Mouse (Mus musculus) heart, embryonic 13.5 days (tissue): ENCODE measurements at regions not wholly inside any gene's neighbourhood (a gene's known extent, or its start where the extent isn't known, plus 50 kb on each side); places are given as distances from the start of the nearest gene placed in this dataset. TPM values are rescaled to one million over a fixed set of nuclear protein-coding genes. Genes with fewer than 3 reads are reported as not detected.

ENCODE experiments used
- ATAC-seq: fragments of 200-750 bp; cut with Nextera tagmentation; 2 replicates; pipeline ENCODE4 v1.8.0; 2017; ENCODE audit warnings: moderate TSS enrichment; ENCODE audit not compliant: insufficient number of reproducible peaks, low FRiP score, low TSS enrichment; ENCODE audit errors: extremely low read depth
- H3K27ac ChIP-seq: fragments of 300-500 bp; sonication (generic); replicated peaks from 2 replicates; pipeline ENCODE4 v1.5.1; 2015; ENCODE audit warnings: moderate library complexity, mild to moderate bottlenecking, inconsistent platforms
- H3K27me3 ChIP-seq: fragments of 300-500 bp; sonication (generic); replicated peaks from 2 replicates; pipeline ENCODE4 v1.6.1; 2015; ENCODE audit warnings: mild to moderate bottlenecking, inconsistent platforms
- H3K36me3 ChIP-seq: fragments of 300-500 bp; sonication (generic); 2 replicates; pipeline ENCODE4 v1.6.1; 2015; ENCODE audit warnings: mild to moderate bottlenecking, inconsistent platforms
- H3K4me1 ChIP-seq: fragments of 300-500 bp; sonication (generic); 2 replicates; pipeline ENCODE4 v1.6.1; 2015; ENCODE audit warnings: inconsistent platforms
- H3K4me2 ChIP-seq: fragments of 300-500 bp; sonication (generic); 2 replicates; pipeline ENCODE4 v1.6.1; 2015; ENCODE audit warnings: inconsistent platforms, mild to moderate bottlenecking, moderate library complexity
- H3K4me3 ChIP-seq: fragments of 300-500 bp; sonication (generic); 2 replicates; pipeline ENCODE4 v1.5.1; 2015; ENCODE audit warnings: moderate library complexity, mild to moderate bottlenecking, inconsistent platforms
- H3K9ac ChIP-seq: fragments of 300-500 bp; sonication (generic); 2 replicates; pipeline ENCODE4 v1.6.1; 2015; ENCODE audit warnings: inconsistent platforms, mild to moderate bottlenecking, moderate library complexity
- H3K9me3 ChIP-seq: fragments of 300-500 bp; sonication (generic); 2 replicates; pipeline ENCODE4 v1.6.1; 2016; ENCODE audit warnings: inconsistent platforms
- WGBS: fragments of 180-500 bp; shearing (Covaris S2); methylation state at CpG from one replicate; pipeline ENCODE4 v1.1.7; 2015; ENCODE audit warnings: mixed read lengths; 5-methylcytosine and 5-hydroxymethylcytosine counted together
- microRNA-seq: library from miRNA; unstranded; fragments of <30 nt; microRNA quantifications from one replicate; pipeline ENCODE4, GENCODE M21; 2016

DNA sequence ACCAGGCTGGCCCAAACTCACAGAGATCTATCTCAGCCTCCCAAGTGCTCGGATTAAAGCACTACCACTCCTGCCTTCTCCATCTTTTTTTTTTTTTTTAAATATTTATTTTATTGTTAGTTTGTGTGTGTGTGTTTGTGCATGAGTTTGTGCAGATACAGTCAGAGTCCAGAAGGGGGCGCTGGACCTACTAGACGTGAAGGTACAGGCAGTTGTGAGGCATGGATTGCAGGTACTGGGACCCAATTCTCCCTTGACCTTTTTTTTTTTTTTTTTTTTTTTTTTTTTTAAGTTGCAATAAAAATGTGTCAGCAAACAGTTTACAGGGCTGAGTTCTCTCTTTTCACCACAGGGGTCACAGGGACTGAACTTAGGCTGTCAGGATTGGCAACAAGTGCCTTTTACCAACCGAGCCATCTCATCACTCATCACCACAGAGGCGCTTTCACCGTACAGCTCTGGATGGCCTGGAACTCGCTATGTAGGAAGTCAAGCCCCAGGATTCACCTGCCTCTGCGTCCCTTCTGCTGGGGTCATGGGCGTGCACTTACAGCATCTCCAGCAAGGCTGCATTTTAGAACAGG, 73.2 kb upstream of the Zfp64 start:
- WGBS, result 59% methylated on average over 9 of the region's 9 CpGs
- 0 out of 2 replicates have a peak, but pooled peaks cover 4% of the 10 kb centered on the region for H3K27me3 ChIP-seq
- no peak overlapping the region for H3K27ac ChIP-seq
- no peaks in the 10 kb centered on the region for H3K36me3 ChIP-seq
- ATAC-seq, result no peak
- H3K9me3 ChIP-seq, result no peaks in the 10 kb centered on the region
- H3K9ac ChIP-seq, result no peak overlapping the region
- no peak overlapping the region for H3K4me2 ChIP-seq
- no peaks in the 10 kb centered on the region for H3K4me1 ChIP-seq
- H3K4me3 ChIP-seq, result no peak overlapping the region

- WGBS, result 72% methylated on average over 3 of the region's 3 CpGs
- ATAC-seq, result no peak
- no peaks in the 10 kb centered on the region for H3K4me1 ChIP-seq
- H3K4me3 ChIP-seq, result no peak overlapping the region
- H3K9me3 ChIP-seq, result peaks cover 7% of the 10 kb centered on the region
- no peak overlapping the region for H3K27ac ChIP-seq
- no peaks in the 10 kb centered on the region for H3K27me3 ChIP-seq
- no peak overlapping the region for H3K4me2 ChIP-seq
- no peaks in the 10 kb centered on the region for H3K36me3 ChIP-seq
- H3K9ac ChIP-seq, result no peak overlapping the region
Measured at GRCm38 (mm10) chr2:169019037-169019436, 63.6 kb upstream of the Zfp64 start.

DNA sequence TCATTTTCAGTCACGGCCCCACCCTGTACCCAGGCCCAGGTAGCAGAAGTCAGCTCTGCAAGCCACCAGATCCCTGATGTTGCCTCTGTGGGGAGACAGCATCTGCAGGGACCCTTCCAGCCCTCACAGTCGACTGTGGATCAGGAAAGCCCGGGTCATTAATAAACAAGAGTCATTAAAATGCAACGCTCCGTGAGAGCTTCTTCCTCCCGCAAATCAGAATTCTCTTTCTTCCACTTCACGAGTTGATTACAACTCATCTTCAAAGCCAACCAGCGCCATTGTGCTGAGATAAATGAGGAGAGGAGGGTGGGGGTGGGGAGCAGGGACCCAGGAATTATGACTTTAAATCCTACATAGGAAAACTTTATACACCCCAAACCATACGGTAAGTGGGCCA, 54.9 kb upstream of the Zfp64 start:
- H3K27ac ChIP-seq, result no peak overlapping the region
- WGBS, result 67% methylated on average over 9 of the region's 9 CpGs
- no peaks in the 10 kb centered on the region for H3K36me3 ChIP-seq
- no peaks in the 10 kb centered on the region for H3K4me1 ChIP-seq
- ATAC-seq, result no peak
- no peaks in the 10 kb centered on the region for H3K27me3 ChIP-seq
- peaks cover 2% of the 10 kb centered on the region for H3K9me3 ChIP-seq
- no peak overlapping the region for H3K4me2 ChIP-seq
- no peak overlapping the region for H3K4me3 ChIP-seq
- no peak overlapping the region for H3K9ac ChIP-seq

DNA sequence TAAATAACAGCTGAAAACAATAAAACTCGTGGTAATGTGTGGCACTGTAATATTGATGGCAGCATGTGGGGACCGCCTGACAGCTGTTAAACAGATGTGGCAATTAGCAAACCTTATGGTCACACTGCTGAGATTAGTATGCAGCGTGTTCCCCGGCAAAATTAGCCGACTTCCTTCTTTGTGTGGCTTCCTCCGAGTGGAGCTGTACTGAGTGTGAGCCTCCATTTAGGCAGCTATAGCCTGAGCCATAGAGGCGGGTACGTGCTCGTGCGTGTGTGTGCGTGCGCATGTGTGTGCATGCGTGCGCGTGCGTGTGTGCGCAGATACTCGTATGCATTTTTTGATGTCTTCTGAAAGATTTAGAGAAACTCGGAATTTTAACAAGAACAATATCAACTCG, 53.4 kb upstream of the Zfp64 start:
- no peaks in the 10 kb centered on the region for H3K9me3 ChIP-seq
- H3K4me2 ChIP-seq, result peak overlapping the region; percentile 16; the same call in 1 of the 2 replicates
- H3K36me3 ChIP-seq, result no peaks in the 10 kb centered on the region
- no peak overlapping the region for H3K4me3 ChIP-seq
- H3K27me3 ChIP-seq, result no peaks in the 10 kb centered on the region
- 70% methylated on average over 20 of the region's 20 CpGs for WGBS
- no peaks in the 10 kb centered on the region for H3K4me1 ChIP-seq
- no peak for ATAC-seq
- no peak overlapping the region for H3K9ac ChIP-seq
- H3K27ac ChIP-seq, result no peak overlapping the region

DNA sequence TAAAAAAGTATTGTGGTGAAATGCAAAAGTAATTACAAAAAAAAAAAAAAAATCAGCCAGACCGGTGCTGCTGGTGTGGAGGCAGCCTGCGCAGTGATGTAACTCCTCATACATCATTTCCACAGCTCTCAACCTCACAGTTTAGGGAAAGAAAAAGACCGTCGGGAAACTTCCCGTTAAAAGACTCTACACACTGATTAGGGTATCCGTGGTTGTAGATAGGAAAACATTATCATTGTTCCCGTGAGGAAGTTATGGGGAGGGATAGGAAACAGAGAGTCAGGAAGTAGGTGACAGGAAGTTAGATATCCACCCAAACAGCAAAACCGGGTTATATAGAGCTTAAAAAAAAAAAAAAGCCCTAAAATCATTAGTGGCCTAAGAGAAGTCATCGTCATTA, 52.9 kb upstream of the Zfp64 start:
- 43% methylated on average over 9 of the region's 9 CpGs for WGBS
- Histone ChIP-seq H3K9ac (no peak overlapping the region), H3K4me1 (no peaks in the 10 kb centered on the region), H3K4me2 (peak overlapping the region; percentile 16; the same call in 1 of the 2 replicates), H3K36me3 (no peaks in the 10 kb centered on the region), H3K27ac (no peak overlapping the region), H3K9me3 (no peaks in the 10 kb centered on the region), H3K27me3 (no peaks in the 10 kb centered on the region), H3K4me3 (no peak overlapping the region)
- no peak for ATAC-seq

DNA sequence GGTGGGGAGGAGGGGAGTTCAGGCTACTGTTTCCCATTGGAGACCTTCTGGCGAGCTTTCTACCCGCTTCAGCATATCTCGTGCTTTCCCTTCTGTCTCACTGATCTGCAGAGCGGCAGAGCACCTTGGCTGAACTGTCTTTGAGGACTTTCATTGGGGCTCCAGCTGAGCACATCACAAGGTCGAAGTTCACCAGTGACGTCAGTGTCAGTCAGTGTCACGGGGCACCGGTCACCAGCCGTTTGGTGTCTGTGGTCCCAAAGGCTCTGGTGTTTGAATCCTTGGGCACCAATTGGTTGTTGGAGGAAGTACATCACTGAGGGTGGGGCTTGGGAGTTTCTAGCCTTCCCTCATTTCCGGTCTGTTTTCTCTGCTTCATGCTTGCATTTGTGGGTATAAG, 51.2 kb upstream of the Zfp64 start:
- WGBS, result 84% methylated on average over 10 of the region's 10 CpGs

GRCm38 (mm10) chr2:169005810-169006209, 50.4 kb upstream of the Zfp64 start:
- H3K27ac ChIP-seq, result no peak overlapping the region
- H3K4me3 ChIP-seq, result no peak overlapping the region
- 82% methylated on average over 7 of the region's 7 CpGs for WGBS
- ATAC-seq, result no peak
- no peak overlapping the region for H3K9ac ChIP-seq
- H3K4me1 ChIP-seq, result no peaks in the 10 kb centered on the region
- H3K36me3 ChIP-seq, result no peaks in the 10 kb centered on the region
- H3K9me3 ChIP-seq, result no peaks in the 10 kb centered on the region
- H3K4me2 ChIP-seq, result no peak overlapping the region
- no peaks in the 10 kb centered on the region for H3K27me3 ChIP-seq

More for the DNA sequence above, 51.2 kb upstream of the Zfp64 start:
- H3K9me3 ChIP-seq, result no peaks in the 10 kb centered on the region
- H3K36me3 ChIP-seq, result no peaks in the 10 kb centered on the region
- H3K27me3 ChIP-seq, result no peaks in the 10 kb centered on the region
- no peak overlapping the region for H3K27ac ChIP-seq
- no peak for ATAC-seq
- no peak overlapping the region for H3K4me3 ChIP-seq
- no peaks in the 10 kb centered on the region for H3K4me1 ChIP-seq
- no peak overlapping the region for H3K9ac ChIP-seq
- no peak overlapping the region for H3K4me2 ChIP-seq

Small RNA genes in the stretch of these regions (microRNA-seq; reads per million reads assigned to microRNA genes)
- not detected for gene Gm26469
